Mouse (Mus musculus) liver, embryonic 14.5 days (tissue): ENCODE measurements around the gene Smurf2. TPM values are rescaled to one million over a fixed set of nuclear protein-coding genes. Genes with fewer than 3 reads are reported as not detected.

Experiments
- ATAC-seq: fragments of 200-750 bp; cut with Nextera tagmentation; 2 replicates; pipeline ENCODE4 v1.8.0; 2017; ENCODE audit warnings: moderate number of reproducible peaks, mild to moderate bottlenecking, moderate library complexity; ENCODE audit not compliant: insufficient read depth
- DNase-seq, 3 experiments: peaks; one replicate each; pipeline ENCODE4 v3.0.0-alpha.2; 2012 to 2013; ENCODE audit warnings: low read depth in 3 of 3, low spot score in 3 of 3
- H3K27ac ChIP-seq: fragments of 300-500 bp; sonication (generic); 2 replicates; pipeline ENCODE4 v1.5.1; 2014; ENCODE audit warnings: moderate library complexity, mild to moderate bottlenecking, control low read depth, inconsistent platforms
- H3K27me3 ChIP-seq: fragments of 300-500 bp; sonication (generic); 2 replicates; pipeline ENCODE4 v1.6.1; 2014; ENCODE audit warnings: mild to moderate bottlenecking, low read length, moderate library complexity; ENCODE audit not compliant: control insufficient read depth, insufficient read depth
- H3K36me3 ChIP-seq: fragments of 300-500 bp; sonication (generic); replicated peaks from 2 replicates; pipeline ENCODE4 v1.6.1; 2014; ENCODE audit warnings: low read depth; ENCODE audit not compliant: control insufficient read depth, insufficient read depth
- H3K4me1 ChIP-seq, 2 experiments: fragments of 200-500 bp in 1 of 2; fragments of 300-500 bp in 1 of 2; sonication (generic) in 1 of 2; replicated peaks; 2 replicates each; pipeline ENCODE4 v1.6.1; 2012 to 2014; ENCODE audit warnings: antibody characterized with exemption in 1 of 2, inconsistent platforms in 1 of 2, low read length in 1 of 2; ENCODE audit not compliant: control insufficient read depth in 2 of 2, insufficient read depth in 2 of 2
- H3K4me2 ChIP-seq: fragments of 300-500 bp; sonication (generic); 2 replicates; pipeline ENCODE4 v1.6.1; 2014; ENCODE audit warnings: low read depth, mild to moderate bottlenecking, control low read depth, moderate library complexity
- H3K4me3 ChIP-seq, 2 experiments: fragments of 200-500 bp in 1 of 2; fragments of 300-500 bp in 1 of 2; sonication (generic) in 1 of 2; 2 replicates each; pipeline ENCODE4 v1.5.1; 2012 to 2014; ENCODE audit warnings: low read depth in 2 of 2, low read length in 2 of 2, mild to moderate bottlenecking in 2 of 2, control low read depth in 1 of 2, inconsistent platforms in 1 of 2, moderate library complexity in 1 of 2; ENCODE audit not compliant: insufficient read depth in 1 of 2
- H3K9ac ChIP-seq: fragments of 300-500 bp; sonication (generic); replicated peaks from 2 replicates; pipeline ENCODE4 v1.6.1; 2014; ENCODE audit warnings: mild to moderate bottlenecking, control low read depth, moderate library complexity
- H3K9me3 ChIP-seq: fragments of 300-500 bp; sonication (generic); 2 replicates; pipeline ENCODE4 v1.6.1; 2016; ENCODE audit warnings: low read length, mixed read lengths; ENCODE audit not compliant: control insufficient read depth
- CTCF ChIP-seq: IDR thresholded peaks from 2 replicates; pipeline ENCODE4 v1.5.1; 2016; ENCODE audit warnings: antibody characterized with exemption, low read depth, control low read depth
- EP300 ChIP-seq: IDR thresholded peaks from 2 replicates; pipeline ENCODE4 v1.6.1; 2016; ENCODE audit warnings: antibody characterized with exemption, low read depth
- WGBS: fragments of 180-500 bp; shearing (Covaris S2); extraction: QIAGEN DNeasy Blood & Tissue Kit; methylation state at CpG from one replicate; pipeline ENCODE4 v1.1.7; 2014; ENCODE audit not compliant: insufficient replicate concordance; 5-methylcytosine and 5-hydroxymethylcytosine counted together
- polyA plus RNA-seq, 2 experiments: library from polyadenylated mRNA; depleted of rRNA in 1 of 2; stranded (reverse) in 1 of 2; unstranded in 1 of 2; fragments of >200 nt; fragmentation: Nextera tagmentation in 1 of 2; extraction: Ambion mirVana in 1 of 2; gene quantifications; 2 replicates each; pipeline versions ENCODE4 v1.2.1 to v1.2.3; 2012 to 2014

Smurf2 gene
- polyA plus RNA-seq, 2 experiments: 3.2 to 3.8 TPM

GRCm38 (mm10) chr11:106954116-106954515 lies 33.6 kb upstream of the Smurf2 start:
- H3K27me3 ChIP-seq: no peaks in the 10 kb centered on the region
- H3K4me1 ChIP-seq: no peaks in the 10 kb centered on the region; a peak in 1 of 4 replicates
- H3K4me3 ChIP-seq: no peak overlapping the region
- H3K9ac ChIP-seq: no peak overlapping the region
- H3K36me3 ChIP-seq: no peaks in the 10 kb centered on the region
- no peak overlapping the region for H3K27ac ChIP-seq
- no peak overlapping the region for H3K4me2 ChIP-seq
- H3K9me3 ChIP-seq: no peaks in the 10 kb centered on the region
- WGBS: 60% methylated on average over 9 of the region's 9 CpGs
- ATAC-seq: no peak
- DNase-seq: no peak
- TF ChIP-seq CTCF: no peak
- TF ChIP-seq EP300: no peak

GRCm38 (mm10) chr11:106937306-106937705 lies 16.8 kb upstream of the Smurf2 start:
- DNase-seq (no peak), ATAC-seq (no peak)
- Histone ChIP-seq H3K27me3 (no peaks in the 10 kb centered on the region), H3K9ac (no peak overlapping the region), H3K4me3 (no peak overlapping the region), H3K27ac (no peak overlapping the region), H3K4me1 (no peaks in the 10 kb centered on the region), H3K9me3 (no peaks in the 10 kb centered on the region), H3K4me2 (no peak overlapping the region), H3K36me3 (no peaks in the 10 kb centered on the region)
- no peak for TF ChIP-seq CTCF
- TF ChIP-seq EP300: no peak
- 19% methylated on average over 5 of the region's 5 CpGs for WGBS

- TF ChIP-seq CTCF (no peak), EP300 (no peak)
- Histone ChIP-seq H3K4me2 (no peak overlapping the region), H3K27me3 (no peaks in the 10 kb centered on the region), H3K9me3 (no peaks in the 10 kb centered on the region), H3K4me3 (no peak overlapping the region), H3K9ac (no peak overlapping the region), H3K36me3 (no peaks in the 10 kb centered on the region), H3K4me1 (no peaks in the 10 kb centered on the region), H3K27ac (no peak overlapping the region)
- WGBS: 81% methylated on average over 9 of the region's 9 CpGs
- DNase-seq: no peak
- no peak for ATAC-seq
Observed at GRCm38 (mm10) chr11:106930366-106930765, 9.9 kb upstream of the Smurf2 start.

GRCm38 (mm10) chr11:106928935-106929334 lies 8.4 kb upstream of the Smurf2 start:
- Histone ChIP-seq H3K9ac (no peak overlapping the region), H3K9me3 (no peaks in the 10 kb centered on the region), H3K27me3 (no peaks in the 10 kb centered on the region), H3K4me2 (no peak overlapping the region), H3K4me1 (no peaks in the 10 kb centered on the region), H3K4me3 (no peak overlapping the region), H3K27ac (no peak overlapping the region), H3K36me3 (no peaks in the 10 kb centered on the region)
- TF ChIP-seq CTCF: peak; percentile 53
- no peak for TF ChIP-seq EP300
- ATAC-seq (no peak), DNase-seq (peak in 1 of 3 experiments; percentile 7)
- WGBS: 44% methylated on average over 2 of the region's 2 CpGs

GRCm38 (mm10) chr11:106927950-106928349 lies 7.4 kb upstream of the Smurf2 start:
- 79% methylated on average over 5 of the region's 5 CpGs for WGBS
- DNase-seq (no peak), ATAC-seq (no peak)
- H3K4me2 ChIP-seq: no peak overlapping the region
- H3K36me3 ChIP-seq: no peaks in the 10 kb centered on the region
- no peaks in the 10 kb centered on the region for H3K27me3 ChIP-seq
- no peaks in the 10 kb centered on the region for H3K9me3 ChIP-seq
- no peak overlapping the region for H3K9ac ChIP-seq
- no peak overlapping the region for H3K4me3 ChIP-seq
- H3K27ac ChIP-seq: no peak overlapping the region
- TF ChIP-seq EP300 (no peak), CTCF (no peak)
- H3K4me1 ChIP-seq: no peaks in the 10 kb centered on the region

- Histone ChIP-seq H3K4me1 (no peaks in the 10 kb centered on the region), H3K9ac (no peak overlapping the region), H3K36me3 (no peaks in the 10 kb centered on the region), H3K27ac (no peak overlapping the region), H3K4me3 (no peak overlapping the region), H3K9me3 (no peaks in the 10 kb centered on the region), H3K27me3 (no peaks in the 10 kb centered on the region), H3K4me2 (no peak overlapping the region)
- ATAC-seq: no peak
- TF ChIP-seq CTCF: no peak
- no peak for TF ChIP-seq EP300
- 75% methylated on average over 5 of the region's 5 CpGs for WGBS
- DNase-seq: no peak
Observed at GRCm38 (mm10) chr11:106927226-106927625, 6.7 kb upstream of the Smurf2 start.
